In the genomic region with DNA sequence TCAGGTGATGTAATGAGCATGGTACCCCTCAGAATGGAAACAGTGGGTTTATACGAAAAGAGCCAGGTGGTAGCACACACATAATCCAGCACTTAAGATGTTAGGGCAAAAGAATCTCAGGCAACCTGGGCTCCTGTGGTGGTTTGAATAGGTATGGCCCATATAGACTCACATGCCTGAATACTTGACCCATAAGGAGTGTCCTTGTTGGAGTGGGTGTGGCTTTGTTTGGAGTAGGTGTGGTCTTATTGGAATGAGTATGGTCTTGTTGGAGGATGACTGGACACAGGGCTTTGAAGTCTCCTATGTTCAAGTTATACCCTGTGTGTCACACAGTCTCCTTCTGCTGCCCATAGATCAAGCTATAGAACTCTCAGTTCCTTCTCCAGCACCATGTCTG, we compare ENCODE assay signal across 28 mouse cellular contexts. TPM values are rescaled to one million over a fixed set of nuclear protein-coding genes. Genes with fewer than 3 reads are reported as not detected.
DNase-seq lines count a peak whose midpoint lies in the region; ATAC-seq and TF ChIP-seq lines count a peak whose summit lies in the region.
"Had no signal": no experiment of that assay in that cellular context is flagged by ENCODE, and none has a peak within 500 bp of the region (broad histone marks: within the 10 kb centered on the region; RNA-seq: fewer than 3 reads in every experiment).

No protein-coding gene starts in this region.

- H3K4me1 ChIP-seq in stomach, postnatal 0 days (replicated peaks; ENCODE audit: control insufficient read depth, insufficient read depth): no peaks in the 10 kb centered on the region
- H3K4me1 ChIP-seq: embryonic facial prominence, embryonic 13.5 days; embryonic facial prominence, embryonic 15.5 days; forebrain, embryonic 10.5 days; forebrain, embryonic 12.5 days had no signal

- no peak overlapping the region for H3K9ac ChIP-seq in stomach, postnatal 0 days (ENCODE audit: low read length)
- H3K9ac ChIP-seq: embryonic facial prominence, embryonic 13.5 days; embryonic facial prominence, embryonic 15.5 days; forebrain, embryonic 12.5 days had no signal

- H3K36me3 ChIP-seq in stomach, postnatal 0 days (ENCODE audit: control insufficient read depth, insufficient read depth, low read length): no peaks in the 10 kb centered on the region
- H3K36me3 ChIP-seq: embryonic facial prominence, embryonic 13.5 days; embryonic facial prominence, embryonic 15.5 days; forebrain, embryonic 10.5 days; forebrain, embryonic 12.5 days; G1E had no signal

- no peaks in the 10 kb centered on the region for H3K27me3 ChIP-seq in stomach, postnatal 0 days (ENCODE audit: control insufficient read depth, insufficient read depth, low read length)
- H3K27me3 ChIP-seq: CH12.LX; embryonic facial prominence, embryonic 13.5 days; embryonic facial prominence, embryonic 15.5 days; forebrain, embryonic 12.5 days had no signal

- H3K4me3 ChIP-seq in stomach, postnatal 0 days (ENCODE audit: low read depth, low read length): no peak overlapping the region
- H3K4me3 ChIP-seq: embryonic facial prominence, embryonic 13.5 days; embryonic facial prominence, embryonic 15.5 days; erythroblast, embryonic 14.5 days; forebrain, embryonic 10.5 days; forebrain, embryonic 12.5 days had no signal

- ATAC-seq in stomach, postnatal 0 days (ENCODE audit: low FRiP score, low TSS enrichment): 0 out of 2 replicates have a peak, but pooled peaks have one; percentile 56
- ATAC-seq: activated CD4-positive, CD25-positive, alpha-beta regulatory T cell, adult 4 months; CD4-positive, CD25-positive, alpha-beta regulatory T cell, adult 4 months; forebrain, embryonic 14.5 days; forebrain, embryonic 16.5 days; Patski had no signal

- DNase-seq in heart, adult 11 months: peak; percentile 59
- DNase-seq in heart, adult 8-10 months (ENCODE audit: low spot score): no peak
- DNase-seq in R1 (ENCODE audit: low read depth, low spot score): peak; percentile 55
- DNase-seq in stomach, postnatal 0 days (ENCODE audit: low spot score): no peak
- no peak for DNase-seq in testis, postnatal 14 days (ENCODE audit: low spot score)
- DNase-seq: adrenal gland, postnatal 10 days; adrenal gland, postnatal 25 days; B cell, adult 2 months; cerebellum, adult 11 months; cerebellum, adult 18-20 months; cerebellum, adult 8-10 months; cerebellum, adult 9-11 months; cerebellum, postnatal 14 days; cerebellum, postnatal 36 days; embryo, embryonic 11 days had no signal

- H3K27ac ChIP-seq in stomach, postnatal 0 days (replicated peaks): no peak overlapping the region
- H3K27ac ChIP-seq: embryonic facial prominence, embryonic 13.5 days; embryonic facial prominence, embryonic 15.5 days; forebrain, embryonic 10.5 days; forebrain, embryonic 12.5 days had no signal

- H3K9me3 ChIP-seq in stomach, postnatal 0 days (ENCODE audit: control insufficient read depth, low read length): no peaks in the 10 kb centered on the region
- H3K9me3 ChIP-seq: embryonic facial prominence, embryonic 13.5 days; embryonic facial prominence, embryonic 15.5 days; forebrain, embryonic 10.5 days; forebrain, embryonic 12.5 days; G1E had no signal

- WGBS in stomach, postnatal 0 days: 92% methylated on average over 1 of the region's 1 CpGs

- H3K4me2 ChIP-seq in stomach, postnatal 0 days (replicated peaks; ENCODE audit: low read depth): no peak overlapping the region
- H3K4me2 ChIP-seq: embryonic facial prominence, embryonic 13.5 days; embryonic facial prominence, embryonic 15.5 days; forebrain, embryonic 12.5 days had no signal

- TF ChIP-seq CTCF in stomach, postnatal 0 days (IDR thresholded peaks at IDR 0.05; ENCODE audit: low read depth): no peak

- no peak for TF ChIP-seq EP300 in stomach, postnatal 0 days (optimal IDR thresholded peaks at IDR 0.05)

RNA-seq across cellular contexts. Expression of a gene that starts 15.8 kb away (rescaled TPM):
- total RNA-seq in heart, adult 8-10 months (2022): 1 to 10 TPM in 1 of 4 experiments, under 1 TPM in 3; 0.24 to 1.1 (median 0.66) TPM
- 65.7 and 66.0 TPM in 2 replicates for polyA plus RNA-seq in stomach, postnatal 0 days (2015; fragmentation: Nextera tagmentation; extraction: Ambion mirVana)
- total RNA-seq: common myeloid progenitor, adult 5-6 weeks had no signal
- polyA plus RNA-seq: erythroblast, embryonic 14.5 days; G1E had no signal

RNA-seq across cellular contexts. Expression of a gene that starts 48.4 kb away (rescaled TPM):
- under 1 TPM; 0.37 to 0.90 (median 0.63) TPM for total RNA-seq in heart, adult 8-10 months (2022)
- polyA plus RNA-seq in stomach, postnatal 0 days (2015; fragmentation: Nextera tagmentation; extraction: Ambion mirVana): 11.3 and 11.5 TPM in 2 replicates
- polyA plus RNA-seq: erythroblast, embryonic 14.5 days had no signal

Comparison
In these comparisons a context has a peak if more than half of its experiments do, and no peak if none do; other contexts are left out.
1. DNase-seq: peak in heart, adult 11 months (single experiment) and R1 (single experiment); none in heart, adult 8-10 months (single experiment), stomach, postnatal 0 days (single experiment) and testis, postnatal 14 days (single experiment).